Mouse (Mus musculus) lung, postnatal 0 days (tissue): ENCODE results near the gene Cdk19.

Source experiments
- CTCF ChIP-seq: IDR thresholded peaks from 2 replicates; pipeline ENCODE4 v1.5.1; 2016; ENCODE audit warnings: antibody characterized with exemption, mild to moderate bottlenecking
- EP300 ChIP-seq: IDR thresholded peaks from 2 replicates; pipeline ENCODE4 v1.6.1; 2016; ENCODE audit warnings: antibody characterized with exemption, mild to moderate bottlenecking, control low read depth

DNA sequence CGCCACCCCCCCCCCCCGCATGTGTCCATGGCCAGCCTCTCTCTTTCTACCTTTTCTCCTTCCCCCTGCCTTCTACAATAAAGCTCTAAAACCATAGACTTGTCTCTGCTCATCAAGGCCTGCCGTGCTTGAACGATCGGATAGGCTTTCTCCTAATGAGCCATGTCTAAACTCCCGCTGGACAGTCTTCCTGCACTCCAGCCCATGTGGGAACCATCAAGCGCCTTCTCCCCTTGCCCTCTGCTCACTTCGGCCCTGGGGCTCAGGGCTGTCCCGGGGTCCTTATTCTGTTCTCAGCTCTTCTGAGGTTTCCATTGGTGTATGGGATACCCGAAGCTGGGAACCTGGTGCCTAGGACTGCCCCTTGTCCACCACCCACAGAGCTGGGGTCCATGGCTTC is 189.3 kb downstream of the Cdk19 start:
- TF ChIP-seq EP300 (no peak), CTCF (no peak)
